Mouse (Mus musculus): ENCODE data around the gene Serinc5. TPM values are rescaled to one million over a fixed set of nuclear protein-coding genes. Genes with fewer than 3 reads are reported as not detected.

Gene Serinc5
- polyA plus RNA-seq, 1 experiment from 2014 or later, result 9.7 TPM

DNA sequence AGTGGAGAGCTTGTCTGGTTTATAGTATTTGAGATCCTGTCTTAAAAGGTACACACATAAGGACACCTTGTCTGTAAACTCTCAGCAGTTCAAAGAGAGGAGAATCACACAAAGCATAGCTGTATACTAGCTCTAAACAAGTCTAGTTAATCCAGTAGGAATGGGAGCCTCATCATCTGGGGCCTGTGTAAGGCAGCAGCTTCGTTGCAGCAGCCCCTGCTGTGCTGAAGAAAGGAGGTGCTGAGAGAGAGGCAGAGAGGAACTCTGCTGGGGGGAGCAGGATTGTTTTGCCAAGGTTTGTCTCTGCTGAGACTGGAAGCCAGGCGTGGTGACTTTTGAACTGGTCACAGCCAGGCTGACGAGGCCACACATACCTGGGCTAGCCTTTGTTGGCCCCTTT lies 98.6 kb downstream of the Serinc5 start:
- 0 out of 2 replicates have a peak, but pooled peaks cover 2% of the 10 kb centered on the region for H3K27me3 ChIP-seq (ENCODE audit: control insufficient read depth, insufficient read depth, low read length)
- ATAC-seq (ENCODE audit: low FRiP score) (no peak), DNase-seq (ENCODE audit: low spot score, missing footprints) (peak; percentile 79)
- no peaks in the 10 kb centered on the region for H3K36me3 ChIP-seq (ENCODE audit: control insufficient read depth, insufficient read depth, low read length)
- H3K4me3 ChIP-seq (ENCODE audit: low read depth, low read length), result no peak overlapping the region
- no peak overlapping the region for H3K4me2 ChIP-seq
- no peak overlapping the region for H3K27ac ChIP-seq (ENCODE audit: low read depth, low read length)
- H3K9me3 ChIP-seq (ENCODE audit: control insufficient read depth, low read length), result no peaks in the 10 kb centered on the region
- no peaks in the 10 kb centered on the region for H3K4me1 ChIP-seq (ENCODE audit: control insufficient read depth, insufficient read depth, low read length)
- 5% methylated on average over 3 of the region's 3 CpGs for WGBS
- no peak overlapping the region for H3K9ac ChIP-seq (ENCODE audit: low read length)

DNA sequence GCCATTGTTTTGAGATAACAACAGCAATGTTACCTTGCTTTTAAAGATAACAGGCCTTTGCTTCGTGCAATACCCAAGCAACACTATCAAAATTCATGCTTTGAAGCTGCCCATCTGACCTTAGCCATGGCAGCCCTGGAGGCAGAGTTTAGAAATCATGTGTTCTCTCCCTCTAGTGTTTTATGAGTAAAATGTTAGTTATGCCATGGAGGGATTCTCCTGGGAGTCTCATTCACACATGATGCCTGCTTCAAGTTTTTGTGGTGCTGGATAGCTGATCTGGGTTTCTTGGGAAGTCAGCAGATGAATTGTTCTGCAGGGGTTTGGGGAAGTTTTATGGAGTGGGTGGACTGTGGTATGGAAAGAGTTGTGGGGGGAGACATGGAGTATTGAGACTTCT lies 99.5 kb downstream of the Serinc5 start:
- 0 out of 2 replicates have a peak, but pooled peaks cover under 1% of the 10 kb centered on the region for H3K27me3 ChIP-seq (ENCODE audit: control insufficient read depth, insufficient read depth, low read length)
- H3K4me2 ChIP-seq, result no peak overlapping the region
- peak; percentile 72 for DNase-seq (ENCODE audit: low spot score, missing footprints)
- H3K9ac ChIP-seq (ENCODE audit: low read length), result no peak overlapping the region
- no peak overlapping the region for H3K27ac ChIP-seq (ENCODE audit: low read depth, low read length)
- no peak overlapping the region for H3K4me3 ChIP-seq (ENCODE audit: low read depth, low read length)
- H3K9me3 ChIP-seq (ENCODE audit: control insufficient read depth, low read length), result no peaks in the 10 kb centered on the region
- ATAC-seq (ENCODE audit: low FRiP score), result no peak
- 70% methylated on average over 1 of the region's 1 CpGs for WGBS
- H3K36me3 ChIP-seq (ENCODE audit: control insufficient read depth, insufficient read depth, low read length), result no peaks in the 10 kb centered on the region
- no peaks in the 10 kb centered on the region for H3K4me1 ChIP-seq (ENCODE audit: control insufficient read depth, insufficient read depth, low read length)

DNA sequence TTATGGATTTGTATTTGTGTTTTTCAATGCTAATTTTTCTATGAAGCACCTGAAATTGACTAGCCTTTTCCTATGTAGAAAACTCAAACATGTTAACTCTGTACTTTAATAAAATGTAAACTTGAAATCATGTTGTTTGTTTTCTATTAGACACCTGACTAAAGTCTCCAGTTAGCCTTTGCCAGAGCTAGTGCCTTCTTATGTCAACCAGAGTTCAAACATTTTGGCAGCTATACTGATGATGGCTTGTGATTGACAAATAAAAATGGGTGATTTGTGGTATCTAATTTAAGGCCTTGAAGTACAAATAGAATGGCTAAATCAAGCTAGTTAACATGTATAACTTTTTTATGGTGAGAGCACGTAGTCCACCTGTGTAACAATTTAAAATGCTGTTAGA lies 100.9 kb downstream of the Serinc5 start:
- DNase-seq (ENCODE audit: low spot score, missing footprints) (no peak), ATAC-seq (ENCODE audit: low FRiP score) (no peak)
- no peaks in the 10 kb centered on the region for H3K27me3 ChIP-seq (ENCODE audit: control insufficient read depth, insufficient read depth, low read length)
- no peaks in the 10 kb centered on the region for H3K36me3 ChIP-seq (ENCODE audit: control insufficient read depth, insufficient read depth, low read length)
- WGBS, result 92% methylated on average over 1 of the region's 1 CpGs
- H3K9me3 ChIP-seq (ENCODE audit: control insufficient read depth, low read length), result no peaks in the 10 kb centered on the region
- no peak overlapping the region for H3K27ac ChIP-seq (ENCODE audit: low read depth, low read length)
- no peak overlapping the region for H3K4me2 ChIP-seq
- no peak overlapping the region for H3K4me3 ChIP-seq (ENCODE audit: low read depth, low read length)
- no peak overlapping the region for H3K9ac ChIP-seq (ENCODE audit: low read length)
- H3K4me1 ChIP-seq (ENCODE audit: control insufficient read depth, insufficient read depth, low read length), result no peaks in the 10 kb centered on the region

DNA sequence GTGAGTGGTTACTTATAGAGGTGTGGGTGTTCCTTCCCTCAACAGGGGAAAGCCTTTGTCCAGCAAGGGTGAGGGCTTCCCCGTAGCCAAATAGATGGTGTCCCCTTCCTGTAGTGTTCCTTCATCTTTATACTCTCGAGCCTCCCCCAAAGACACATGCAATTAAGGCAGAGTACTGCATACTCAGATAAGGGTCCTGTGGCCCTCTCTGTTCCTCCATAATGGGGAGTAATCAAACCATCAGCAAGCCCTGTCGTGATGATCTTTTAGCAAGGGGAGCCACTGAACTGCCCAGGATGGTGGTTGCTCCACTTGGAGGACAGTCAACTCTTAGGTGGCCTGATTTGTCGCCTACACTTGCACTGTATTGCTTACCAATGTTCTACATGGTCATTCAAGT lies 101.7 kb downstream of the Serinc5 start:
- Histone ChIP-seq H3K36me3 (ENCODE audit: control insufficient read depth, insufficient read depth, low read length) (no peaks in the 10 kb centered on the region), H3K27me3 (ENCODE audit: control insufficient read depth, insufficient read depth, low read length) (no peaks in the 10 kb centered on the region), H3K9me3 (ENCODE audit: control insufficient read depth, low read length) (no peaks in the 10 kb centered on the region), H3K27ac (ENCODE audit: low read depth, low read length) (no peak overlapping the region), H3K9ac (ENCODE audit: low read length) (no peak overlapping the region), H3K4me2 (no peak overlapping the region), H3K4me1 (ENCODE audit: control insufficient read depth, insufficient read depth, low read length) (no peaks in the 10 kb centered on the region), H3K4me3 (ENCODE audit: low read depth, low read length) (no peak overlapping the region)
- no peak for ATAC-seq (ENCODE audit: low FRiP score)
- WGBS, result 93% methylated on average over 4 of the region's 4 CpGs
- DNase-seq (ENCODE audit: low spot score, missing footprints), result no peak

DNA sequence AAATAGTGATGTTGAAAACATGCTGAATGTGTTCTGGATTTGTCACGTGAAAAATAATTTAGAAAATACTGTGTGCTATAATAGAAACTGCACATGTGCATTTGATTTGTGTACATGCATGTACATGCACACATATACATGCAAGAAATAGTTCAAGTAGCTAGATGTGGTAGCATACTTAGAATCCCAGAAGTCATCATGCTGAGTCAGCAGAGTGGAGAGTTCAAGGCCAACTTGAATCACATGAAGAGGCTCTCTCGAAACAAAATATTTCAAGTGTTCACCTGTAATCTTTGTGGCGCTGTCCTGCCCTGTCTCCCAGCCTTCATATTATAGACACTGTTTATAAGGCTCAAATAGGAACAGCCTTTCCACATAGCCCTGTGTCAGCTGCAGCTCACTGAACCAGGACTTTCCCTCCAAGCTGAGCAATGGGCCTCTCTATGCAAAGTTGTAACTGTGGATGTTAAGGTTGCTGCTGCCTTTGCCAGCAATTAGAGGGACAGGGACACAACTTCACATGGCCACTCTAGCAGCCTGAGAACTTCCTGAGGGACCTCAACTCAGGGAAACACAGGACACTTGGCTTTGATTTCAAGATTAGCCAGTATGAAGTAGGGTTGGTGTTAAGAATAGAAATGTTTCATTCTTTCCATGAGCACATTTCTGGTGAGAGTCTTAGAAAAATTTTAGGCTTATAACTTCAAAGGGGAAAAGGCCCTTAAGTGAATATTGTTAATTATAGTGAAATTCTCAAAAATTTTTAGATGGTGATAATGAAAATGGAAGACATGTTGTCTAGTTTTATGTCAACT lies 107.2 kb downstream of the Serinc5 start:
- H3K4me1 ChIP-seq (ENCODE audit: control insufficient read depth, insufficient read depth, low read length), result no peaks in the 10 kb centered on the region
- DNase-seq (ENCODE audit: low spot score, missing footprints) (no peak), ATAC-seq (ENCODE audit: low FRiP score) (no peak)
- no peak overlapping the region for H3K27ac ChIP-seq (ENCODE audit: low read depth, low read length)
- no peak overlapping the region for H3K4me2 ChIP-seq
- no peaks in the 10 kb centered on the region for H3K27me3 ChIP-seq (ENCODE audit: control insufficient read depth, insufficient read depth, low read length)
- no peak overlapping the region for H3K9ac ChIP-seq (ENCODE audit: low read length)
- no peak overlapping the region for H3K4me3 ChIP-seq (ENCODE audit: low read depth, low read length)
- H3K36me3 ChIP-seq (ENCODE audit: control insufficient read depth, insufficient read depth, low read length), result no peaks in the 10 kb centered on the region
- no peaks in the 10 kb centered on the region for H3K9me3 ChIP-seq (ENCODE audit: control insufficient read depth, low read length)
- 94% methylated on average over 3 of the region's 3 CpGs for WGBS

DNA sequence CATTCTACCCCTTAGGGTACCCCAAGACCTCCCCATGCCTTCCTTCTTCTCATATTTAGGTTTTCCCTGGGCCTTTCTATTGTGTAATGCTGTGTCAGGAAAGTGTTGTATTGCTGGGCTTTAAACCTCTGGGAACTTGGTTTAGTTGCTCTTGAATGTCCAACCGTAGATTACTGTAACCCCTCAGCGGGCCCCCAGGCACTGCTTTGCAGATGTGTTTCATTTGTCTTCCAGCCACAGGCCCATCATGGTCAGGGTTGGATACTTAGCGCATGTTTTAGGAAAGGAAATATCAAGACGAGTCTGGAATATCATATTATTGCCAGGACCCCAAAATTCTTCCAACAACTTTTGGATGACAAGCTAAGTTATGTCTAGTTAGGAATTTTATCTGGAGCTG lies 110.1 kb downstream of the Serinc5 start:
- Histone ChIP-seq H3K27me3 (ENCODE audit: control insufficient read depth, insufficient read depth, low read length) (no peaks in the 10 kb centered on the region), H3K36me3 (ENCODE audit: control insufficient read depth, insufficient read depth, low read length) (no peaks in the 10 kb centered on the region), H3K4me2 (no peak overlapping the region), H3K4me1 (ENCODE audit: control insufficient read depth, insufficient read depth, low read length) (no peaks in the 10 kb centered on the region), H3K27ac (ENCODE audit: low read depth, low read length) (no peak overlapping the region), H3K9ac (ENCODE audit: low read length) (no peak overlapping the region), H3K4me3 (ENCODE audit: low read depth, low read length) (no peak overlapping the region), H3K9me3 (ENCODE audit: control insufficient read depth, low read length) (no peaks in the 10 kb centered on the region)
- ATAC-seq (ENCODE audit: low FRiP score) (no peak), DNase-seq (ENCODE audit: low spot score, missing footprints) (no peak)
- WGBS, result 88% methylated on average over 4 of the region's 4 CpGs

DNA sequence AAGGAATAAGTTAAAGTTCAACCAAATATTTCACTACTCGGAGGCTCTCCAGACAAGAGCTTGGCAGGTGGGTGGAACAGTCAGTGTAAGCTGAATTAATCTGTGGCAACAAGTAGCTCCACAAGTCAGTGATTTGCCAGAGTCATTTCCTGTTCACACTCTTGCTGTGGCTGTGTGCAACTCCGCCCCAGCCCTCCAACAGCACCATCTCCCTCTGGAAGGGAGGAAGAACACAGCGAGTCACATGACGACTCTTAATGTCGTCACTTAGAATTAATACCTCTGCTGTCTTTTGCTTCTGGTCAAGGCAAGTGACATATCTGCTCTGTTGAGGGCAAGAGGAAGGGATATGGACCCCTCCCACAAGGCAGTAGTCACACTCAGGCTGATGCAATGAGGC lies 111.5 kb downstream of the Serinc5 start:
- no peak overlapping the region for H3K27ac ChIP-seq (ENCODE audit: low read depth, low read length)
- H3K36me3 ChIP-seq (ENCODE audit: control insufficient read depth, insufficient read depth, low read length), result no peaks in the 10 kb centered on the region
- no peak overlapping the region for H3K4me3 ChIP-seq (ENCODE audit: low read depth, low read length)
- no peak overlapping the region for H3K4me2 ChIP-seq
- no peak overlapping the region for H3K9ac ChIP-seq (ENCODE audit: low read length)
- no peaks in the 10 kb centered on the region for H3K4me1 ChIP-seq (ENCODE audit: control insufficient read depth, insufficient read depth, low read length)
- H3K27me3 ChIP-seq (ENCODE audit: control insufficient read depth, insufficient read depth, low read length), result no peaks in the 10 kb centered on the region
- DNase-seq (ENCODE audit: low spot score, missing footprints), result no peak
- 77% methylated on average over 5 of the region's 5 CpGs for WGBS
- no peak for ATAC-seq (ENCODE audit: low FRiP score)
- no peaks in the 10 kb centered on the region for H3K9me3 ChIP-seq (ENCODE audit: control insufficient read depth, low read length)

DNA sequence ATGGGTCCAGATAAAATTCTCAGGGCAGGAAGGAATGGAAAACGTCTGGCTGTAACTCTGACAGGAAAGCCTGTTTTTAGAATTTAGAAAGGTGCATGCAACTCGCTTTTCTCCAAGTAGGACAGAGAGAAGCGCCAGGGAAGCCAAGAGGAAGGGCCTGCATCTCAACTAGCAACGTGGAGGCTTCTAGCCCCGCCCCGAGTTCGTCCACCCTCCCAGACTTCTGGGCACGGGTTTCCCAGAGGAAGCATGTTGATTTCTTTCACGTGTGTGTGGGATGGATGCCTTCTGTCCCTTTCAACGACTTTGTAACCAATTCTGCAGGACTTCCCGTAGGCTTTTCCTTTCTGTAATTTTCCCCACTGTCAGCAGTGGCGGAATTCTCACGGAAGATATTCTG lies 118.9 kb downstream of the Serinc5 start:
- 73% methylated on average over 13 of the region's 13 CpGs for WGBS
- ATAC-seq (ENCODE audit: low FRiP score) (no peak), DNase-seq (ENCODE audit: low spot score, missing footprints) (no peak)
- no peak overlapping the region for H3K9ac ChIP-seq (ENCODE audit: low read length)
- no peaks in the 10 kb centered on the region for H3K4me1 ChIP-seq (ENCODE audit: control insufficient read depth, insufficient read depth, low read length)
- no peaks in the 10 kb centered on the region for H3K9me3 ChIP-seq (ENCODE audit: control insufficient read depth, low read length)
- H3K4me3 ChIP-seq (ENCODE audit: low read depth, low read length), result no peak overlapping the region
- no peaks in the 10 kb centered on the region; the same call in 1 of the 2 replicates for H3K27me3 ChIP-seq (ENCODE audit: control insufficient read depth, insufficient read depth, low read length)
- no peak overlapping the region for H3K4me2 ChIP-seq
- no peak overlapping the region for H3K27ac ChIP-seq (ENCODE audit: low read depth, low read length)
- no peaks in the 10 kb centered on the region for H3K36me3 ChIP-seq (ENCODE audit: control insufficient read depth, insufficient read depth, low read length)

DNA sequence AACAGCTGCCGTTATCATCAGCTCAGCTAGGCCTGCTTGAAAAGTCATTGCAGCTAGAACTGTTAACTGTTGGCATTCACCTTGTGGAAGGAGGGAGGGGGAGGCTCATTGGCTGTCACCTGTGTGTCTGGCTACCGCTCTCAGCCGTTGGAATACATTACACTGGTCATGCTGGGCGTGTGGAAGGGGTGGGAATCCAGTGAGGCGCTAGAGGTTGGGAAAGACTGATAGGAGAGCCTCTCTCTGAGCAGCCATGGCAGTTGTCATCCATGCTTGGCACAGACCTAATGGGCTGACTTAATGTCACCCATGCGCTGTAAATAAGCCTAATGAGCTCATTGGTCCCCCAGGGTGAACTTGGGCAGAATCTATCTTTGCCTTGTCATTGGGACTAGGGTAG lies 120.9 kb downstream of the Serinc5 start:
- no peak for DNase-seq (ENCODE audit: low spot score, missing footprints)
- no peak overlapping the region for H3K4me3 ChIP-seq (ENCODE audit: low read depth, low read length)
- no peaks in the 10 kb centered on the region; the same call in 1 of the 2 replicates for H3K27me3 ChIP-seq (ENCODE audit: control insufficient read depth, insufficient read depth, low read length)
- H3K27ac ChIP-seq (ENCODE audit: low read depth, low read length), result no peak overlapping the region
- H3K9me3 ChIP-seq (ENCODE audit: control insufficient read depth, low read length), result no peaks in the 10 kb centered on the region
- no peak for ATAC-seq (ENCODE audit: low FRiP score)
- H3K36me3 ChIP-seq (ENCODE audit: control insufficient read depth, insufficient read depth, low read length), result no peaks in the 10 kb centered on the region
- no peak overlapping the region for H3K9ac ChIP-seq (ENCODE audit: low read length)
- 87% methylated on average over 6 of the region's 6 CpGs for WGBS
- no peak overlapping the region for H3K4me2 ChIP-seq
- H3K4me1 ChIP-seq (ENCODE audit: control insufficient read depth, insufficient read depth, low read length), result 0 out of 2 replicates have a peak, but pooled peaks cover 3% of the 10 kb centered on the region

All from midbrain, embryonic 11.5 days (tissue).